Mouse (Mus musculus) thymus, adult 2 months (tissue): ENCODE measurements around the gene Mindy1. TPM values are rescaled to one million over a fixed set of nuclear protein-coding genes. Genes with fewer than 3 reads are reported as not detected.

Source experiments
- DNase-seq: peaks from one replicate; pipeline ENCODE4 v3.0.0; 2021
- H3K27ac ChIP-seq: fragments of 200-500 bp; 2 replicates; pipeline ENCODE4 v1.5.1; 2012; ENCODE audit warnings: low read length, control low read depth; ENCODE audit not compliant: control insufficient read depth, insufficient read depth
- H3K27me3 ChIP-seq: fragments of 200-500 bp; 2 replicates; pipeline ENCODE4 v1.6.1; 2012; ENCODE audit warnings: mild to moderate bottlenecking, low read length, moderate library complexity, mixed read lengths; ENCODE audit not compliant: control insufficient read depth, insufficient read depth
- H3K36me3 ChIP-seq: fragments of 200-500 bp; 2 replicates; pipeline ENCODE4 v1.6.1; 2012; ENCODE audit warnings: mild to moderate bottlenecking, low read length, moderate library complexity; ENCODE audit not compliant: control insufficient read depth, insufficient read depth
- H3K4me1 ChIP-seq: fragments of 200-500 bp; replicated peaks from 2 replicates; pipeline ENCODE4 v1.6.1; 2012; ENCODE audit warnings: low read length; ENCODE audit not compliant: control insufficient read depth, insufficient read depth
- H3K4me3 ChIP-seq: fragments of 200-500 bp; 2 replicates; pipeline ENCODE4 v1.5.1; 2012; ENCODE audit warnings: mild to moderate bottlenecking, low read length, control low read depth, moderate library complexity; ENCODE audit not compliant: control insufficient read depth, insufficient read depth
- CTCF ChIP-seq: fragments of 200-500 bp; IDR thresholded peaks from 2 replicates; pipeline ENCODE4 v1.5.1; 2012; ENCODE audit warnings: mild to moderate bottlenecking, control low read depth, low read length, moderate library complexity, borderline replicate concordance; ENCODE audit not compliant: control insufficient read depth, poor library complexity, insufficient read depth; ENCODE audit errors: extremely low read depth
- POLR2A ChIP-seq: fragments of 200-500 bp; IDR thresholded peaks from 2 replicates; pipeline ENCODE4 v1.6.1; 2012; ENCODE audit warnings: mild to moderate bottlenecking, low read length, control low read depth, moderate library complexity; ENCODE audit not compliant: control insufficient read depth, poor library complexity, insufficient read depth; ENCODE audit errors: extremely low read depth
- WGBS: fragments of 180-500 bp; shearing (Covaris S2); methylation state at CpG from one replicate; pipeline ENCODE4 v1.1.7; 2018; 5-methylcytosine and 5-hydroxymethylcytosine counted together
- polyA plus RNA-seq: library from polyadenylated mRNA; depleted of rRNA; stranded (reverse); fragments of >200 nt; gene quantifications from 2 replicates; pipeline ENCODE4 v1.2.3, GENCODE M21; 2012

Gene Mindy1
- polyA plus RNA-seq, 1 experiment = 50.4 TPM

DNA sequence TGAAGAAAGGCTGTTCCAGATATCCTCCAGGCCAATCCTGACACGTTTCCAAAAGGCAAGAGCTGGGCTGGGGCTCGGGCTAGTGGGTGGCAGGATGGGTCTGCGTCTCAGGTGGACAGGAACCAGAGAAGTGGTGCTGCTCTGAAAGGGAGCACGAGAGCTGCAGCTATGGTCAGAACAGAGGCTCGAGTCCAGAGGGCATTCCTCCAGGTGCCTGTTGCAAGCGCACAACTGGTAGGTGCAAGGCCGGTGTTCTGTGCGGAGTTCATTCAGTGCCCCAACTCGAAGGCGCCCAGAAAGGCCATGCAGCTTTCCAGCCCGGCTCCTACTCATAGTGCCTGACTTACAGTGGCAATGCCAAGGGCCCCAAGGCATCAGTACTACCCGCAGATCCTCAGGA lies 41.2 kb upstream of the Mindy1 start:
- peaks cover 20% of the 10 kb centered on the region for H3K36me3 ChIP-seq
- WGBS = 95% methylated on average over 12 of the region's 12 CpGs
- H3K4me1 ChIP-seq = no peaks in the 10 kb centered on the region; the same call in 1 of the 2 replicates
- DNase-seq = no peak
- TF ChIP-seq POLR2A (no peak), CTCF (no peak)
- no peak overlapping the region for H3K27ac ChIP-seq
- no peaks in the 10 kb centered on the region for H3K27me3 ChIP-seq
- no peak overlapping the region for H3K4me3 ChIP-seq

DNA sequence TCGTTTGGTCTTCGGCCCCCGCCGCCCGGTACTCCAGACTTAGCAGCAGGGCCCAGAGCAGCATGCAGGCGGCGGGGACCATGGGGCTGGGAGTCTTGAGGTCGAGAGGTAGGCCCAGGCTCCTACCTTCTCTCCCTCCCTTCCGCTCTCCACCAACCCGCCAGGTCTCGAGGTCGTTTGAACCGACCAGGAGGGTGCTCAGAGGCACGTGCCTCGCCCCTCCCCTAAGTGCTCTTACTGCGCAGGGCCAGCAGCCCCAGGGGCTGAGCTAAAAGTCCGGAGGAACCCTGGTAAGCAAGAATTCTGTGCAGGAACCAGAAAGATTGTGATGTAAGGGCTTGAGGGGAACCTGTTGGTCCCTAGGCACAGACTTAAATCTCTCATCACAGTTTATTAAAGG lies 40.2 kb upstream of the Mindy1 start:
- TF ChIP-seq POLR2A (no peak), CTCF (no peak)
- no peak overlapping the region for H3K4me3 ChIP-seq
- H3K27ac ChIP-seq = no peak overlapping the region
- peaks cover 10% of the 10 kb centered on the region for H3K36me3 ChIP-seq
- no peak for DNase-seq
- no peaks in the 10 kb centered on the region for H3K4me1 ChIP-seq
- no peaks in the 10 kb centered on the region for H3K27me3 ChIP-seq
- WGBS = 76% methylated on average over 17 of the region's 17 CpGs

DNA sequence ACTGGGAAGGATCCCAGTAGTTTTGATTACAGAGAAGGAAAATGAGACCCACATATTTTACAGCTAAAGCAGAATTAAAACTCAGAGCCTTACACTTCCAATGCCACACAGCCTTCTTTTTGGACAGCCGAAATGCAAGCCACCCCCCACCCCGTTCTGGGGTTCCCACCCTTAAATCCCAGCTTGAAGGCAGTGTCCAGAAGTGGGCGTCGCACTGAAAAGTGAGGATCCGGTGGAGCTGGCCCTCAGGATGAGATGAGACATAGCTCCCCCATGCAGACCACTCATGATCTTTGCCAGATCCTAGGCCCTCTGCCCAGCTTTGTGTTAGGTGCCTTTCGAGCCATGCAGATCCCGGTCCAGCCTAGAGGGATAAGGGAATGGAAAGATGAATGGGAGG lies 39.6 kb upstream of the Mindy1 start, which contains the start of gene Gm128:
TSS of gene Gm128 (minus strand) at position 101 of the 400 bp plus-strand sequence.
- Histone ChIP-seq H3K4me1 (no peaks in the 10 kb centered on the region), H3K4me3 (no peak within 1 kb of the TSS), H3K27me3 (no peaks in the 10 kb centered on the region), H3K36me3 (peaks cover 6% of the 10 kb centered on the region), H3K27ac (no peak within 1 kb of the TSS)
- DNase-seq = no peak
- WGBS = 95% methylated on average over 7 of the region's 7 CpGs
- no peak for TF ChIP-seq POLR2A

DNA sequence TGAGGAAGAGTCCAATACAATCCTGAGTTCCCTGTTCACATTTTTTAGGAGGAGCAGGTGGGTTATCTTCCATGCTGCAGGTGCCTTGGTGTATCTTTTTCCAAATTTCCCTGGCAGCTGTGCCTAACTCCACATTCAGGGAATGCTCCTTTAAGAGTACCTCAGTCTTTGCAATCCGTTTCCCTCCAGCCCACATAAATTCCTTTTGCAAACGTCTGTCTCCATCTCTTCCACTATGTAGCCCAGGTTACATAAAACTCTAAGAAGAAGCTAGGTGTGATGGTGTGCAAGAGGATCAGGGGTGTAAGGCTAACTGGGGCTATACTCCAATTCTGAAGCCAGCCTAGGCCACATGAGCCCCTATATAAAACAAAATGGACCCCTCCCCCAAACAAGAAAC lies 38.1 kb upstream of the Mindy1 start:
- Histone ChIP-seq H3K36me3 (no peaks in the 10 kb centered on the region), H3K4me1 (no peaks in the 10 kb centered on the region), H3K27ac (no peak overlapping the region), H3K27me3 (no peaks in the 10 kb centered on the region), H3K4me3 (no peak overlapping the region)
- TF ChIP-seq POLR2A = no peak
- TF ChIP-seq CTCF = no peak
- DNase-seq = no peak
- 92% methylated on average over 2 of the region's 2 CpGs for WGBS

DNA sequence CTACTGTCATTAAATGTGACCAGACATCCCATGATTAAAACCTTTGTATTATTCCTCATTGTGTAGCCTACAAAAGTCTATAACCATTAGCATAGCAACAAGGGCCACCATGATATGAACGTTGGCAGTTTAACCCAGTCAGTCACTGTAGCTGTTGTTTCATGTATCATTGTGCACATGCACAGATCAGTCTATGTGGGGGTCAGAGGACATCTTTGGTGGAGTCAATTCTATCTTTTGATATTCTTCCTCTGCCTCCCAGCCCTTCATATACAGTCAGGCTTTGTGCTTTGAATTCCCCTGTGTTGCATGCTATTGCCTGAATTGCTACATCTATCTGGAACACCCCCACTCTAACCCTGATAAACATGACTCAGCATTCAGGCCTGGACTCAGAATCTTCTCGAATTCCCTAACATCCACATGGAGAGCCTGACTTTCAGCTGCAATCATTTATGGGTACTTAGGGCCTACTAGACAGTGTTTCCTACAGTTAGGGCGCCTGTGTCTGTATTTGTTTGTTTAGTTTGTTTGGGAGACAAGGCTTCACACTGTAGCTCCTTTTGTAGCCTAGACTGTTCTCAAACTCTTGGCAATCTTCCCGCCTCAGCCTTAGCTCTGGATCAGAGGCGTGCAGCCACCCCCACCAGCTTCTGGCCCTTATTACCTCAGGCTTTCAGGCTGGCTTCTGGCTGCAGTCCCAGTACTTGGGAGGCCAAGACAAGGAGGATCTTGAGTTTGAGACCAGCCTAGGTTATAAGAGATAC lies 34.5 kb upstream of the Mindy1 start:
- TF ChIP-seq POLR2A = no peak
- no peak for TF ChIP-seq CTCF
- H3K4me3 ChIP-seq = no peak overlapping the region
- no peak for DNase-seq
- no peaks in the 10 kb centered on the region for H3K27me3 ChIP-seq
- H3K36me3 ChIP-seq = no peaks in the 10 kb centered on the region
- H3K27ac ChIP-seq = no peak overlapping the region
- no peaks in the 10 kb centered on the region; the same call in 1 of the 2 replicates for H3K4me1 ChIP-seq
- 88% methylated on average over 5 of the region's 5 CpGs for WGBS

DNA sequence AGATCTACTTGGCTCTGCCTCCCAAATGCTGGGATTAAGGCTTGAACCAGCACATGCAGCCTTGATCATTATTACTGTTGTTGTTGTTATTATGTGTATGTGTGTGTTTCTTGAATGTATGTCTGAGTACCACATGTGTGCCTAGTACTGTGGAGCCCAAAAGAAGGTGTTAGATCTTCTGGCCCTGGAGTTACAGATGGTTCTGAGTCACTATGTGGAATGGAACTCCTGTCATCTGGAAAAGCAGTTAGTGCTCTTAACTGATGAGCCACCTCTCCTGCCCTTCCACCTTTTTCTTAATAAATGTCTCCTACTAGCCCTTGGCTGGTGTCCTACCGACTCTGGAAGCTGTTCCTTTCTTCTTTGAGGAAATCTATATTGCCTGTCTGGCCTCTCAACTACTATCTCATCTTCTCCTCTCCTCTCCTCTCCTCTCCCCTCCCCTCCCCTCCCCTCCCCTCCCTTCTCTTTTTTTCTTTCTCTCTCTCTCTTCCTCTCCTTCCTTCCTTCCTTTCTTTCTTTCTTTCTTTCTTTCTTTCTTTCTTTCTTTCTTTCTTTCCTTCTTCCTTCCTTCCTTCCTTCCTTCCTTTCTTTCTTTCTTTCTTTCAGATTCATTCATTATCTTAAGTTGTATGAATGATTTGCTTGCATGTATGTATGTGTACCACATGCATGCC lies 33.3 kb upstream of the Mindy1 start:
- H3K36me3 ChIP-seq = no peaks in the 10 kb centered on the region

DNA sequence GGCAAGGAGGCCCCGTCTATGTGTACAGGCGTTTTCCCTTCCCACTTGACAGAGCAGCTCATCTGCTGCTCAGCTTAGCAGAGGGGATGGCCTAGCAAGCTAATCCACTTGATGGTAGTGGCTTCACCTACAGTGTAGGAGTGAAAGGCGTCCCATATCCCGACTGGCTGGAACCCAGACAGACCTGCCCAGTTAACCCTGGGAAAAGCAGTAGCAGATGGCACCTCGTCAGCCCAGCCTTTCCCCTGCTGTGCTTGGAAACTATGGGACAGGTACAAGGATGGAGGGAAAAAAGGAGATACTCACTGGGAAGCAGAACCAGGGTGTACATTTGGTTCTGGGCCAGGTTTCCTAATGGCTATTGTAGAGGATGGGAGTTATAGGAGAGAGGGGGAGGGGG lies 30.8 kb upstream of the Mindy1 start:
- Histone ChIP-seq H3K27ac (no peak overlapping the region), H3K27me3 (no peaks in the 10 kb centered on the region), H3K4me3 (no peak overlapping the region), H3K4me1 (no peaks in the 10 kb centered on the region; the same call in 1 of the 2 replicates), H3K36me3 (peaks cover 6% of the 10 kb centered on the region)
- 93% methylated on average over 5 of the region's 5 CpGs for WGBS
- no peak for DNase-seq
- TF ChIP-seq POLR2A (no peak), CTCF (no peak)

More for the DNA sequence above, 33.3 kb upstream of the Mindy1 start:
- no peak overlapping the region for H3K4me3 ChIP-seq
- H3K27ac ChIP-seq = no peak overlapping the region
- DNase-seq = no peak
- 70% methylated on average over 1 of the region's 1 CpGs for WGBS
- no peaks in the 10 kb centered on the region for H3K27me3 ChIP-seq
- TF ChIP-seq POLR2A (no peak), CTCF (no peak)
- H3K4me1 ChIP-seq = no peaks in the 10 kb centered on the region; the same call in 1 of the 2 replicates
